Mouse (Mus musculus) right cerebral cortex, adult 2 months (tissue): ENCODE data around the gene Mcts2.
A peak's percentile ranks its signal among the peaks of the same experiment; 100 is the strongest.

ENCODE experiments used
- DNase-seq, 2 experiments: peaks; one replicate each; pipeline ENCODE4 v3.0.0; 2021 to 2022; ENCODE audit warnings: low spot score in 2 of 2

The Mcts2 gene

DNA sequence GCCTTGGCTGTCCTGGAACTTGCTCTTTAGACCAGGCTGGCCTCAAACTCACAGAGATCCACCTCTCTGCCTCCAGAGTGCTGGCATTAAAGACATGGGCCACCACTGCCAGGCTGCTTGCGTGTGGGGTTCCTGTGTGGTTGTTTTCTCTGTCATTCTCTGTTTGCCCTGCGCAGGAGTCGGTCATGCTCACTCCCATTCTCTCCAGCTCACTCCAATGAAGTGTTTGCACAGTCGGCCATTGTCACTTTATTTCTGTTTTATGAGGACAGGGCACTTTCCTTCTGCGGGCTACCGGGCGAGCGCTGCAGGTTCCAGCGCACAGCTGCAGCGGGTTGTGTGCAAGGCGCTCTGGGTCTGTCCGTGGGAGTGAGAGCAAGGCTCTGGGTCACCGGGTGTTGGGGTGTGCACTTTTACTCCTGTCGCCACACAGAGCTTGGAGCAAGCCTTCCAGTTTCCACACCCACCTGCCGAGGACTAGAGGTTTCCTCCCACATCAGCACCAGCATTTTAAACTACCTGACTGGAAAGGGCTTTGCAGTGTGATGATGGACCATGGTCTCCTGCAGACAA, 38.4 kb downstream of the Mcts2 start:
- DNase-seq, result no peak

GRCm38 (mm10) chr2:152726213-152726612, 39.4 kb downstream of the Mcts2 start:
- no peak for DNase-seq

DNA sequence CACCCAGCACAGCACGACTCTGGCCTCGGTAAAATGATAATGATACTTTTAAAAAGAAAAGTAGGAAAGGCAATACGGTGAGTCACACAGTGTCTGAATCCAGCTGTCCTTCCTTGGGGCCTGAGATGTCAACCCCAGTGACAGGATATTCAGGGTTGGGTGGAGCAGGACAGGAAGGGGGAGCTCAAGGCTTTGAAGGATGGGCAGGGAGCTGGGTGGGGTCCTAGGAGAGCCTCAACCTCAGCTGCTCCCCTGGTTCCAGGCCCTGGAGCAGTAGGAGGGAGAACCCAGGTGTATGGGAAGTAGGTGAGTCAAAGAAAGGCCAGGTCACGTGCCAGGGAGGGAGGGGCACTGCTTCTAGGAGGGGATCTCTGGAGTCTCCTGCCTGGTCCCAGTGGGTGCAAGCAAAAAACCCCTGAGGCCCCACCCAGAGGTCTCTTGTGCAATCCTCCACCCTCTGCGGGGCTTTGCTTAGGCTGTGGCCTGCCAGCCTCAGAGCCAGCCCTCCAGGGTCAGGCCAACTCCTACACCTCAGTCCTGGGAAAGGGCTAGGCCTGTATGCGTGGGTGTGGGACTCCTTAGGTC, 40.0 kb downstream of the Mcts2 start:
- no peak for DNase-seq

DNA sequence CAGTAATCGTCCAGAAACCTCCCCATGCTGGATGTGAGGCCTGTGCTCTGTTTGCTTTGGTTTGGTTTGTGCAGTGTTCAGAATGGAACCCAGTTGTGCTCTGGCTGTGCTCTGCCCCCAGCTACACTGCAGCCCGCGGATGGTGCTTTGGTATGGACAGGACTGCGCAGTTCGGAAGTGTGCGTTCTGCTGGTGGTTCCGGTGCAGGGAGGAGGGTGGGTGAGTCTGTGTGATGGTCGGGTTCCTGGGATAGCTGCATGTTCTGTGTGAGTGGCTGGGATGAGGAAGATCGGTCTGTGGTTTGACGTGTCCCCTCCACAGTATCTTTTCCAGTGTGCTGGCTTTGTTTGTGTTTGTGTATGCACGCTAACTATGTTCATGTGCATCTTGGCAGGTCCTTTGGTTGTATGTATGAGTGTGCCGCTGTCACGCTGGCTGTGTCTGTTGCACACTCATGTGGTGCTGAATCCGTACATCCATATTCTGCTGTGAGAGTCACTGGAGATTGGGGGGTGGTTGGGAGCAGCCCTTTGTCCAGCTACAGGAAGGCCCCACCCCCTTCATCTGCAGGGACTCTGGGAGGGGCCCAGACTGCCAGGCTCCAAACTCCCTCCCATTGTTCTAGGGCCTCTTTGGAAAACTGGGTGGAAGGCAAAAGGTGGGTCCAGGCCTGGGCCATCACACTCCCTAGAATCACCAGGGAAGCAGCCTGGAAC, 41.1 kb downstream of the Mcts2 start:
- no peak for DNase-seq

- DNase-seq, result no peak
Observed at GRCm38 (mm10) chr2:152728594-152728993, 41.8 kb downstream of the Mcts2 start.

- no peak for DNase-seq
Observed at GRCm38 (mm10) chr2:152729013-152729635, 42.3 kb downstream of the Mcts2 start.

- DNase-seq, result no peak
Observed at GRCm38 (mm10) chr2:152729636-152730020, 42.8 kb downstream of the Mcts2 start.

DNA sequence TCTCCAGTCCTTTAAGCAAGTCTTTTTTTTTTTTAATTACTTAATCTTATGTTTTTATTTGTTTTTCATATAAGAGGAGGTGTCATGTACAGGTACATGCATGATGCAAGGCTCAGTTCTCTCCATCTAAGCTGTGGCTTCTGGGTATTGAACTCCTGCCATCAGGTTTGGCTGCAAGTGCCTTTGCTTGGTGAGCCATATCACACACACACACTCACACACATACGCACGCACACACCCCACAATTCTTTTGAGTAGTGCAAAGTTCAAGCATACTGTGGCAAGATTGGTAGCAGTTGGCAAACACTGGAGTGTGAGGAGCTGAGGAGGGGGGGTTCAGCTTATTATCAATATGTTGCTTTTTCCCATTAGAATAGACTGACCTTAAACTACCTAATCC, 46.4 kb downstream of the Mcts2 start:
- DNase-seq, result no peak

DNA sequence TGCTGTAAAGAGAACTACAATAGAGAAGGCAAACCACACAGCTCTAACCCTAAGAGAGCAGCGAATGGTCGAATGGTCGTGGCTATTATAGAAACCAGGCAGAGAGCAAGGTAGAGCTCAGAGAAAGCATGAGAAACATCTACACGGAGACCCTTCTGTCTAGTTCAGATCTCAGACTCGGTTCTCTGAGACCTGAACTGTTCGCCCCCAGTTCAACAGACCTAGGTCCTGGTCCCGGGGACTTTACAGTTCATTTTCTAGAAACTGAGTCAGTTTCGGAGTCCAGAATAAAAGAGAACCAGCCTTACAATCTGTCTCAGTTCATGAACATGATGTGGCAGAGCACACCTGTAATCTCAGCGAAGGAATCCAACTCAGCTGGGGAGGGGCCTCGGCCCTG, 47.7 kb downstream of the Mcts2 start:
- DNase-seq, result no peak

DNA sequence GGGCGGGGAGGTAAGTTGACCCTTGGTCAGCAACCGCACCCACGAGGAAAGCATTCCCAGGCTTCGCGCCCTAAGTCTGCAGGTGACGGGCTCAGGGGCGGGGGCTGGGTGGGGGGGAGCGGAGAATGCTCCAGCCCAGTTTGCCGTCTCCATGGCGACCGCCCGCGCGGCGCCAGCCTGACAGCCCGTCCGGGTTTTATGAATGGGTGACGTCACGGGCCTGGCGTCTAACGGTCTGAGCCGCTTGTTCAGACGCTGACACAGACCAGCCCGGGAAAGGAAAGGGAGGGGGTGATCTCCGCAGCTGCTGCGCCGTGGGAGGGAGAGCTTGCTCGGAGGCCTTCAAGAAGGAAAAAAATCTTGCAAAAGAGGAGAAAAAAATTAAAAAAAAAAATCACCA, 48.1 kb downstream of the Mcts2 start:
- DNase-seq, result peak; percentile 94 to 95

GRCm38 (mm10) chr2:152736090-152736601, 49.3 kb downstream of the Mcts2 start, which contains the start of gene Id1:
Gene Id1 (plus strand): TSS chr2:152736251.
- peak; percentile 56 to 64 for DNase-seq

DNA sequence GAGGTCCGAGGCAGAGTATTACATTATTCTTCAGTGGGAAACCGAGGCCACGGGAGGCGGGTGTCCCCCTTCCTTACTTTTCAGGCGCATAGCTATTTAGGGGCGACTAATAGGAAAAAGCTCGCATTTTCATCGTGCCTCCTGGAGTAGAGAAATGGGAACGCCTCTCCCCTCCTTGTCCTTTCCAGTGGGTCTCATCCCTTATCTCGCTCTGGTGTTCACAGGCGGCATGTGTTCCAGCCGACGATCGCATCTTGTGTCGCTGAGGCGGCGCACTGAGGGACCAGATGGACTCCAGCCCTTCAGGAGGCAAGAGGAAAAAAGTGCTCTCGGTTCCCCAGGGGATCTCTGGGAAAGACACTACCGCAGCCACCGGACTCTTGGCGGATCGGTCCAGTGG, 49.9 kb downstream of the Mcts2 start:
- no peak for DNase-seq
